Mouse (Mus musculus) embryonic facial prominence, embryonic 14.5 days (tissue): ENCODE measurements around the gene Lgi2. TPM values are rescaled to one million over a fixed set of nuclear protein-coding genes. Genes with fewer than 3 reads are reported as not detected.

Source experiments
- ATAC-seq: fragments of 200-750 bp; cut with Nextera tagmentation; 2 replicates; pipeline ENCODE4 v1.8.0; 2017; ENCODE audit warnings: low read depth, moderate number of reproducible peaks, moderate TSS enrichment
- DNase-seq: peaks from one replicate; pipeline ENCODE4 v3.0.0-alpha.2; 2015; ENCODE audit warnings: low spot score
- H3K27ac ChIP-seq: fragments of 300-500 bp; sonication (generic); replicated peaks from 2 replicates; pipeline ENCODE4 v1.5.1; 2014; ENCODE audit warnings: low read depth, mild to moderate bottlenecking, low read length, moderate library complexity
- H3K27me3 ChIP-seq: fragments of 300-500 bp; sonication (generic); replicated peaks from 2 replicates; pipeline ENCODE4 v1.6.1; 2014; ENCODE audit warnings: low read length; ENCODE audit not compliant: control insufficient read depth, insufficient read depth
- H3K36me3 ChIP-seq: fragments of 300-500 bp; sonication (generic); 2 replicates; pipeline ENCODE4 v1.6.1; 2014; ENCODE audit warnings: low read length, mixed read lengths; ENCODE audit not compliant: control insufficient read depth, insufficient read depth
- H3K4me1 ChIP-seq: fragments of 300-500 bp; sonication (generic); 2 replicates; pipeline ENCODE4 v1.6.1; 2014; ENCODE audit warnings: antibody characterized with exemption, low read length; ENCODE audit not compliant: control insufficient read depth, insufficient read depth
- H3K4me2 ChIP-seq: fragments of 300-500 bp; sonication (generic); 2 replicates; pipeline ENCODE4 v1.6.1; 2014; ENCODE audit warnings: low read depth, mild to moderate bottlenecking, low read length, moderate library complexity, mixed read lengths
- H3K4me3 ChIP-seq: fragments of 300-500 bp; sonication (generic); 2 replicates; pipeline ENCODE4 v1.5.1; 2014; ENCODE audit warnings: low read depth, mild to moderate bottlenecking, low read length
- H3K9ac ChIP-seq: fragments of 300-500 bp; sonication (generic); 2 replicates; pipeline ENCODE4 v1.6.1; 2014; ENCODE audit warnings: low read depth, mild to moderate bottlenecking, low read length, moderate library complexity, mixed read lengths
- H3K9me3 ChIP-seq: fragments of 300-500 bp; sonication (generic); 2 replicates; pipeline ENCODE4 v1.6.1; 2016; ENCODE audit warnings: low read length; ENCODE audit not compliant: control insufficient read depth
- WGBS: fragments of 180-500 bp; shearing (Covaris S2); extraction: QIAGEN DNeasy Blood & Tissue Kit; methylation state at CpG from one replicate; pipeline ENCODE4 v1.1.7; 2014; 5-methylcytosine and 5-hydroxymethylcytosine counted together
- polyA plus RNA-seq: library from polyadenylated mRNA; unstranded; fragments of >200 nt; fragmentation: Nextera tagmentation; extraction: Ambion mirVana; gene quantifications from 2 replicates; pipeline ENCODE4 v1.2.1, GENCODE M21; 2014

Lgi2 gene
- polyA plus RNA-seq, 1 experiment from 2014 or later: 9.6 TPM

DNA sequence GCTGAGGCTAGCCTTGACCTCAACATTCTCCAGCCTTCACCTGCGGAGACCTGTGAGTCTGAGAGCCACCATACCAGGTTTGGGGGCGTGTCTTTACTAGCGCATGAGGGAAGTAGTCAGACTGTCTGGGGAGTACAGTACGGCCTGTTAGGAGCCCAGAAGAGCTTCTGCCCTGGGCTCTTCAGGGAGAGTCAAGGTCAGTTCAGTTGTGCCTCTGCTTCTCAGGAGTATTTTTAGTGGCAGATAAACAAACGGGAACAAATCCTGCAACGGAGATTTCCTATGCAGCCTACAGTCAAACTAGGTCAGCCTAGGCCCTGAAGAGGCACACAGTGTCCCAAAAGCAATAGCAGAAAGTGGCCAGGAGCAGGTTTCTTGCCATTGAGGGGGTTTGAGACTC lies 56.8 kb downstream of the Lgi2 start:
- ATAC-seq (no peak), DNase-seq (no peak)
- Histone ChIP-seq H3K36me3 (no peaks in the 10 kb centered on the region), H3K9me3 (no peaks in the 10 kb centered on the region), H3K9ac (no peak overlapping the region), H3K4me2 (no peak overlapping the region), H3K4me1 (no peaks in the 10 kb centered on the region), H3K4me3 (no peak overlapping the region), H3K27me3 (no peaks in the 10 kb centered on the region), H3K27ac (no peak overlapping the region)
- WGBS: 87% methylated on average over 6 of the region's 6 CpGs

DNA sequence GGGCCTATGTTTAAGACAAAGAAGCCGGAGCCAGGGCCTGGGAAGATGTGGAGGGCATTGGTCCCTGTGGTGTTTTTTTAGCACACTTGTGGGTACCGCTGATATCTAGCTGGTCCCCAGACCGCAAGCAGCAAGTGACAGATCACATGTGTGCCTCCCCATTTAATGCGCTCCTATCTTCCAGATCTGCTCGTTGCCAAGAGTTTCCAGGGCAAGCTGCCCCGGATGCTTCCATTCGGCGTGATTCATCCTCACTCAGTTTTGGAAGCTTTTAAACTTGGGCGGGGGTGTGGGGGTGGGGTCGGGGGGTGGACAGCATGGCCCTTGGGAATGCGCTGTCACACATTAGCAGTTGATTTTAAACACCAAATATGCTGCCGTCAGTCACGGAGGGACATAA lies 61.6 kb downstream of the Lgi2 start:
- Histone ChIP-seq H3K27ac (no peak overlapping the region), H3K4me3 (no peak overlapping the region), H3K36me3 (no peaks in the 10 kb centered on the region), H3K9ac (no peak overlapping the region), H3K4me1 (no peaks in the 10 kb centered on the region), H3K4me2 (no peak overlapping the region), H3K9me3 (no peaks in the 10 kb centered on the region), H3K27me3 (no peaks in the 10 kb centered on the region)
- ATAC-seq: no peak
- WGBS: 80% methylated on average over 13 of the region's 13 CpGs
- DNase-seq: no peak

DNA sequence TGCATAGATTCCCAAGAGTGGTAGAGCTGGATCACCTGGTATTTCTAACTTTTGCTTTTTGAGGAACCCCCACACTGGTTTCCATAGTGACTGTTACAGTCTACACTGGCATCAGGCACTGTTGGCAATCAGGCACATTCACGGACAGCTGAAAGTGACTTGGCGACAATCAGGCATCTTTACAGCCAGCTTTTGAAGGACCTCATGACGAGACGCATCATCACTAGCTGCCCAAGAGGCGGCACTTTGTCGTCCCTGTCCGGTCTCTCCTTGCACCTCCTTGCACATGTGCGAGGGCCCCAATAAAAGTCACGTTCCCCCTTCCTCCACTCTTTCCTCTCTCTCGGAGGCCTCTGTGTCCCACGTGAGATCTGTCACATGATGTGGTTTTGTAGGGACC lies 62.1 kb downstream of the Lgi2 start:
- H3K4me2 ChIP-seq: no peak overlapping the region
- no peak overlapping the region for H3K4me3 ChIP-seq
- no peak overlapping the region for H3K27ac ChIP-seq
- ATAC-seq (no peak), DNase-seq (no peak)
- H3K9ac ChIP-seq: no peak overlapping the region
- no peaks in the 10 kb centered on the region for H3K9me3 ChIP-seq
- no peaks in the 10 kb centered on the region for H3K27me3 ChIP-seq
- 85% methylated on average over 11 of the region's 11 CpGs for WGBS
- H3K4me1 ChIP-seq: no peaks in the 10 kb centered on the region
- no peaks in the 10 kb centered on the region for H3K36me3 ChIP-seq

- Histone ChIP-seq H3K27ac (no peak overlapping the region), H3K4me2 (no peak overlapping the region), H3K9me3 (no peaks in the 10 kb centered on the region), H3K4me1 (peaks cover 7% of the 10 kb centered on the region), H3K36me3 (no peaks in the 10 kb centered on the region), H3K4me3 (no peak overlapping the region), H3K27me3 (no peaks in the 10 kb centered on the region), H3K9ac (no peak overlapping the region)
- DNase-seq (no peak), ATAC-seq (no peak)
- 56% methylated on average over 8 of the region's 14 CpGs for WGBS
Observed at GRCm38 (mm10) chr5:52495671-52496070, 70.6 kb downstream of the Lgi2 start.

DNA sequence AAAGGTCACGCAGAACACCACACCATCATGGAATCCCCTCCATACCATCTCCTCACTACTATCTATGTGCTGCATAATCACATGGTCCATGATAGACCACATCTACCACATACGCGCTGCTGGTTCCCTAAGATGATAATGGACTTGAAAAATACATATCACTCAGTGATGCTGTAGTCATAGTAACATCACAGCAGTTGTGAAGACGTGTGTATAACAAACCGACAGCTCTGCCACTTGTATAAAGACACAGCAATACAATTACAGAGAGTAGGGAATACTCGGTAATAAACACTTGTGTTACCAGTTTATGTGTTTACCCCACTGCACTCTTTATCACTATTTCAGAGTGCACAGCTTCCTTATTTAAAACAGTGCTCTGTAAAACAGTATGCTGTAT lies 74.8 kb downstream of the Lgi2 start:
- H3K4me2 ChIP-seq: no peak overlapping the region
- ATAC-seq (no peak), DNase-seq (no peak)
- no peaks in the 10 kb centered on the region for H3K27me3 ChIP-seq
- no peak overlapping the region for H3K9ac ChIP-seq
- peaks cover 7% of the 10 kb centered on the region for H3K4me1 ChIP-seq
- H3K27ac ChIP-seq: no peak overlapping the region
- no peaks in the 10 kb centered on the region for H3K36me3 ChIP-seq
- WGBS: 85% methylated on average over 6 of the region's 6 CpGs
- H3K4me3 ChIP-seq: no peak overlapping the region
- no peaks in the 10 kb centered on the region for H3K9me3 ChIP-seq

- ATAC-seq (no peak), DNase-seq (peak; percentile 51)
- no peaks in the 10 kb centered on the region for H3K27me3 ChIP-seq
- no peaks in the 10 kb centered on the region for H3K36me3 ChIP-seq
- H3K9ac ChIP-seq: no peak overlapping the region
- H3K4me2 ChIP-seq: no peak overlapping the region
- H3K4me1 ChIP-seq: no peaks in the 10 kb centered on the region
- WGBS: 74% methylated on average over 13 of the region's 13 CpGs
- no peaks in the 10 kb centered on the region for H3K9me3 ChIP-seq
- no peak overlapping the region for H3K4me3 ChIP-seq
- no peak overlapping the region for H3K27ac ChIP-seq
Observed at GRCm38 (mm10) chr5:52487559-52488430, 78.5 kb downstream of the Lgi2 start.

Other genes starting within 250 kb of the Lgi2 start
- 3.7 and 4.7 TPM in 2 replicates for gene Sod3, start 202.7 kb downstream of the Lgi2 start, polyA plus RNA-seq
- 3.3 and 3.8 TPM in 2 replicates for gene Ccdc149, start 94.9 kb downstream of the Lgi2 start, polyA plus RNA-seq
- gene Sepsecs, start 103.2 kb upstream of the Lgi2 start, polyA plus RNA-seq: 9.2 and 9.8 TPM in 2 replicates
- gene Pi4k2b, start 175.1 kb upstream of the Lgi2 start, polyA plus RNA-seq: 25.3 and 25.6 TPM in 2 replicates
- gene Zcchc4, start 208.9 kb upstream of the Lgi2 start, polyA plus RNA-seq: 9.7 and 12.9 TPM in 2 replicates